Mouse (Mus musculus) G1E (cell line): ENCODE measurements around the gene Kcnq1.

ENCODE experiments used
- CTCF ChIP-seq: IDR thresholded peaks from 2 replicates; pipeline ENCODE4 v1.5.1; 2012; ENCODE audit warnings: low read depth, low read length, inconsistent platforms, mixed read lengths
- GATA1 ChIP-seq: IDR thresholded peaks from 2 replicates; pipeline ENCODE4 v1.6.1; 2012; ENCODE audit warnings: borderline replicate concordance, low read length, inconsistent platforms, mixed read lengths
- GATA2 ChIP-seq: IDR thresholded peaks from 2 replicates; pipeline ENCODE4 v1.6.1; 2012; ENCODE audit warnings: low read depth, low read length, inconsistent platforms, borderline replicate concordance
- POLR2AphosphoS5 ChIP-seq: IDR thresholded peaks from 2 replicates; pipeline ENCODE4 v1.6.1; 2012; ENCODE audit warnings: low read depth, low read length, inconsistent platforms; ENCODE audit not compliant: insufficient replicate concordance
- TAL1 ChIP-seq: conservative IDR thresholded peaks from 2 replicates; pipeline ENCODE4 v1.6.1; 2012; ENCODE audit warnings: low read depth, low read length, inconsistent platforms, mixed read lengths

DNA sequence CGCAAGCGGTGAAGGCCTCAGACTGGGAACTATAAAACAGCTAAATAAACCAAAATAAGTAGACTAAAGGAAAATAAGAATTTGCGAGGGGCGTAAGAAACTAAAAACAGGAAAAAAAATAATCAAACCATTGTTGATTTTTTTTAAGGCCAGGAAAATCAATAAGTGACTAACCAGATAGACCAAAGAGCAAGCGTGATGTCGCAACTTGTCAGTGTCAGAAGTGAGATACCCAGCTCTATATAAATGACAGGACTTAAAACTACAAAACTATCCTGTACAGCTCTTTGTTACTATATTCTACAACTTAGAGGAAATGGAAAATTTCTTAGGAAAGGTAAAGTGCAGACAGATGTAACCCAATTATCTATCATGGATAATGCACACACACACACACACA lies 97.7 kb downstream of the Kcnq1 start:
- TF ChIP-seq POLR2AphosphoS5 (no peak), CTCF (no peak), GATA1 (no peak), TAL1 (no peak), GATA2 (no peak)
